Mouse (Mus musculus): ENCODE measurements around the gene Aldh16a1. TPM values are rescaled to one million over a fixed set of nuclear protein-coding genes. Genes with fewer than 3 reads are reported as not detected.

The Aldh16a1 gene
- polyA plus RNA-seq, 2 experiments, result 17.9 to 23.1 TPM

GRCm38 (mm10) chr7:45145460-45145859 lies 8.9 kb downstream of the Aldh16a1 start:
- Histone ChIP-seq H3K36me3 (replicated peaks; ENCODE audit: control insufficient read depth, insufficient read depth, low read depth) (no peaks in the 10 kb centered on the region), H3K4me1 (replicated peaks; ENCODE audit: control insufficient read depth in 2 of 2, insufficient read depth in 2 of 2, low read length in 1 of 2) (0 out of 4 replicates have a peak, but pooled peaks cover 0 to 1% of the 10 kb centered on the region in 2 experiments), H3K4me3 (ENCODE audit: insufficient read depth in 1 of 2, low read depth in 2 of 2, low read length in 2 of 2) (no peak overlapping the region), H3K9ac (replicated peaks) (no peak overlapping the region), H3K4me2 (ENCODE audit: low read depth) (no peak overlapping the region), H3K9me3 (ENCODE audit: control insufficient read depth, low read length) (no peaks in the 10 kb centered on the region), H3K27me3 (ENCODE audit: control insufficient read depth, insufficient read depth, low read length) (no peaks in the 10 kb centered on the region), H3K27ac (no peak overlapping the region)
- 90% methylated on average over 8 of the region's 8 CpGs for WGBS (ENCODE audit: insufficient replicate concordance)
- DNase-seq (ENCODE audit: low read depth in 3 of 3, low spot score in 3 of 3) (no peak), ATAC-seq (ENCODE audit: insufficient read depth) (no peak)
- TF ChIP-seq EP300 (IDR thresholded peaks at IDR 0.05; ENCODE audit: low read depth) (no peak), CTCF (IDR thresholded peaks at IDR 0.05; ENCODE audit: low read depth) (no peak)

- H3K27me3 ChIP-seq (ENCODE audit: control insufficient read depth, insufficient read depth, low read length), result no peaks in the 10 kb centered on the region
- 0 out of 4 replicates have a peak, but pooled peaks cover 0 to 3% of the 10 kb centered on the region in 2 experiments for H3K4me1 ChIP-seq (replicated peaks; ENCODE audit: control insufficient read depth in 2 of 2, insufficient read depth in 2 of 2, low read length in 1 of 2)
- DNase-seq (ENCODE audit: low read depth in 3 of 3, low spot score in 3 of 3), result no peak
- H3K36me3 ChIP-seq (replicated peaks; ENCODE audit: control insufficient read depth, insufficient read depth, low read depth), result no peaks in the 10 kb centered on the region
- no peak overlapping the region for H3K4me3 ChIP-seq (ENCODE audit: insufficient read depth in 1 of 2, low read depth in 2 of 2, low read length in 2 of 2)
- H3K27ac ChIP-seq, result no peak overlapping the region
- TF ChIP-seq CTCF (IDR thresholded peaks at IDR 0.05; ENCODE audit: low read depth) (no peak), EP300 (IDR thresholded peaks at IDR 0.05; ENCODE audit: low read depth) (no peak)
- ATAC-seq (ENCODE audit: insufficient read depth), result no peak
- WGBS (ENCODE audit: insufficient replicate concordance), result 78% methylated on average over 13 of the region's 13 CpGs
- H3K9me3 ChIP-seq (ENCODE audit: control insufficient read depth, low read length), result no peaks in the 10 kb centered on the region
- no peak overlapping the region for H3K4me2 ChIP-seq (ENCODE audit: low read depth)
- H3K9ac ChIP-seq (replicated peaks), result no peak overlapping the region
Measured at GRCm38 (mm10) chr7:45144368-45145174, 9.8 kb downstream of the Aldh16a1 start.

- ATAC-seq (ENCODE audit: insufficient read depth), result no peak
- no peak overlapping the region for H3K9ac ChIP-seq (replicated peaks)
- H3K4me3 ChIP-seq (ENCODE audit: insufficient read depth in 1 of 2, low read depth in 2 of 2, low read length in 2 of 2), result no peak overlapping the region
- TF ChIP-seq CTCF (IDR thresholded peaks at IDR 0.05; ENCODE audit: low read depth) (no peak), EP300 (IDR thresholded peaks at IDR 0.05; ENCODE audit: low read depth) (no peak)
- H3K36me3 ChIP-seq (replicated peaks; ENCODE audit: control insufficient read depth, insufficient read depth, low read depth), result no peaks in the 10 kb centered on the region
- H3K27ac ChIP-seq, result no peak overlapping the region
- peaks cover 12 to 24% of the 10 kb centered on the region in 2 experiments for H3K4me1 ChIP-seq (replicated peaks; ENCODE audit: control insufficient read depth in 2 of 2, insufficient read depth in 2 of 2, low read length in 1 of 2)
- H3K9me3 ChIP-seq (ENCODE audit: control insufficient read depth, low read length), result no peaks in the 10 kb centered on the region
- H3K27me3 ChIP-seq (ENCODE audit: control insufficient read depth, insufficient read depth, low read length), result no peaks in the 10 kb centered on the region
- DNase-seq (ENCODE audit: low read depth in 3 of 3, low spot score in 3 of 3), result no peak
- H3K4me2 ChIP-seq (ENCODE audit: low read depth), result no peak overlapping the region
- WGBS (ENCODE audit: insufficient replicate concordance), result 73% methylated on average over 5 of the region's 5 CpGs
Measured at GRCm38 (mm10) chr7:45141914-45142313, 12.5 kb downstream of the Aldh16a1 start.

GRCm38 (mm10) chr7:45141319-45141718 lies 13.1 kb downstream of the Aldh16a1 start:
- no peaks in the 10 kb centered on the region for H3K36me3 ChIP-seq (replicated peaks; ENCODE audit: control insufficient read depth, insufficient read depth, low read depth)
- no peak overlapping the region for H3K4me2 ChIP-seq (ENCODE audit: low read depth)
- DNase-seq (ENCODE audit: low read depth in 3 of 3, low spot score in 3 of 3) (no peak), ATAC-seq (ENCODE audit: insufficient read depth) (no peak)
- no peak overlapping the region for H3K4me3 ChIP-seq (ENCODE audit: insufficient read depth in 1 of 2, low read depth in 2 of 2, low read length in 2 of 2)
- H3K9ac ChIP-seq (replicated peaks), result no peak overlapping the region
- H3K4me1 ChIP-seq (replicated peaks; ENCODE audit: control insufficient read depth in 2 of 2, insufficient read depth in 2 of 2, low read length in 1 of 2), result peaks cover 12 to 28% of the 10 kb centered on the region in 2 experiments
- H3K9me3 ChIP-seq (ENCODE audit: control insufficient read depth, low read length), result no peaks in the 10 kb centered on the region
- H3K27me3 ChIP-seq (ENCODE audit: control insufficient read depth, insufficient read depth, low read length), result no peaks in the 10 kb centered on the region
- TF ChIP-seq CTCF (IDR thresholded peaks at IDR 0.05; ENCODE audit: low read depth) (no peak), EP300 (IDR thresholded peaks at IDR 0.05; ENCODE audit: low read depth) (no peak)
- WGBS (ENCODE audit: insufficient replicate concordance), result 77% methylated on average over 3 of the region's 3 CpGs
- H3K27ac ChIP-seq, result no peak overlapping the region

GRCm38 (mm10) chr7:45139904-45140723 lies 14.3 kb downstream of the Aldh16a1 start:
- 62% methylated on average over 8 of the region's 8 CpGs for WGBS (ENCODE audit: insufficient replicate concordance)
- Histone ChIP-seq H3K9ac (replicated peaks) (no peak overlapping the region), H3K4me2 (ENCODE audit: low read depth) (no peak overlapping the region), H3K27ac (no peak overlapping the region), H3K9me3 (ENCODE audit: control insufficient read depth, low read length) (no peaks in the 10 kb centered on the region), H3K4me1 (replicated peaks; ENCODE audit: control insufficient read depth in 2 of 2, insufficient read depth in 2 of 2, low read length in 1 of 2) (peaks cover 13 to 34% of the 10 kb centered on the region in 2 experiments), H3K4me3 (ENCODE audit: insufficient read depth in 1 of 2, low read depth in 2 of 2, low read length in 2 of 2) (no peak overlapping the region), H3K27me3 (ENCODE audit: control insufficient read depth, insufficient read depth, low read length) (no peaks in the 10 kb centered on the region), H3K36me3 (replicated peaks; ENCODE audit: control insufficient read depth, insufficient read depth, low read depth) (no peaks in the 10 kb centered on the region)
- TF ChIP-seq EP300 (IDR thresholded peaks at IDR 0.05; ENCODE audit: low read depth) (no peak), CTCF (IDR thresholded peaks at IDR 0.05; ENCODE audit: low read depth) (no peak)
- DNase-seq (ENCODE audit: low read depth in 3 of 3, low spot score in 3 of 3), result no peak
- ATAC-seq (ENCODE audit: insufficient read depth), result no peak
